Mouse (Mus musculus): ENCODE results near the gene Mecom. TPM values are rescaled to one million over a fixed set of nuclear protein-coding genes. Genes with fewer than 3 reads are reported as not detected.

The Mecom gene
- polyA plus RNA-seq, 1 experiment from 2014 or later = 22.4 TPM

DNA sequence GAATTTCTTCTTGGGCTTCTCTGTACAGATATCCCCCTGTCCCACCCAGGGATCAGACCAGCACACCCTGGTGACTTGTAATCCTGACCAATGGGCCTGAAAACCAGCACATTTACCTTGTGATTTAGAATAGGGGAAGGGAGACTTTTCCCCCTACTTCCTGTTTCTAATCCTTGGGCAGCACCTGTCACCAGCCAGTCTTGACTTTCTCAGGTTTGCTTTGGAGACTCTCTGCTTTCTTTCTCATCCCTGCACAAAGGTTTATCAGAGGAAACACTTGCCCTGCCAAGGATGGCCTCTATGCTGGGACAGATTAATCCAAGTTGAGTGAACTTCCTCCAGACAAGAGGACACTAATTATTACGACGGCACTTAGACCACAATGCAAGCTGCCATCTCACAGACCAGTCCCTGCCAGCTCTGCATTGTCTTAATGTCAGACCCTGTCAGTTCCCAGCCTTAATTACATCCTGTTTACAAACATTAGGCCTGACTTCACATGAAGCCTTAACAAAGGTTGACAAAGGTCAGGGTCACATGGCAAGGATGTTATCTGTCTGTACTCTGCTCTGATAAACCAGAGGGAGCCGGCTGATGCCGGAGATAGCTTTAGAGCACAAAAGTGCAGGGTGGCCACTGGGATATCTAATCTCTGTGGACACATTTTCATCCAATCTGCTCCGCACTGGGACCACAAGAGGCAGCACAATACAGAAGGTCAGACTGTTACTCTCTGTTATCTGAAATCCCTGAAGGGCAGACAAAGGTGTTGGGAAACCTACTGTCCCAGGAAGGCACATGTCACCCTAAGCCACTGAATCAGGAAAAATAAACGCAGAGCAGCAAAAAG is 193.7 kb downstream of the Mecom start:
- no peaks in the 10 kb centered on the region for H3K36me3 ChIP-seq (ENCODE audit: insufficient read depth, low read length)
- H3K4me3 ChIP-seq (ENCODE audit: low read depth, low read length) = no peak overlapping the region
- ATAC-seq (peak; percentile 92), DNase-seq (ENCODE audit: low spot score) (peak; percentile 67)
- no peaks in the 10 kb centered on the region for H3K27me3 ChIP-seq (replicated peaks; ENCODE audit: insufficient read depth, low read length)
- H3K4me1 ChIP-seq (ENCODE audit: insufficient read depth, low read depth, low read length) = no peaks in the 10 kb centered on the region
- H3K9ac ChIP-seq (replicated peaks; ENCODE audit: low read depth) = no peak overlapping the region
- TF ChIP-seq EP300 (IDR thresholded peaks at IDR 0.05) (peak; percentile 92), CTCF (IDR thresholded peaks at IDR 0.05) (peak; percentile 27)
- no peaks in the 10 kb centered on the region for H3K9me3 ChIP-seq (ENCODE audit: low read length)
- no peak overlapping the region for H3K27ac ChIP-seq (ENCODE audit: low read length)
- 34% methylated on average over 6 of the region's 6 CpGs for WGBS
- H3K4me2 ChIP-seq (replicated peaks; ENCODE audit: low read depth, low read length) = no peak overlapping the region

DNA sequence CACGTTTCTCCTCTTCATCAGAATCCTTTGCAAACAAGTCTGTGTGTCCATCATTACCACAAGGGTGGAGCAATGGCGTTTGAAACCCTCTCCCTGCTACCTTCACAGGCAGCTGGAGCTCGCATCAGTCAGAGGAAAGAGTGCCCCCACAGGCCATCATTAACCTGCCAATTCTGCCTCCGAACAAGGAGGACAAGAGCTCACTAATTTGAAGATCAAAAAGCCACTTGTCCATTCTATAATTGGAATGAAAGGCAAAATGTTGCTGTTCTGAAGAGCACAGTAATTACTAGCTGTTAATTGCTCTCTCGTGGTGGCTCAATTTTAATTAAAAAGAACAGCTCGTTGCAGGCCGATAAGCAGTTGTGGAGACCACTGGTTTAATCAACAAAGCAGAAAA is 198.5 kb downstream of the Mecom start:
- Histone ChIP-seq H3K9ac (replicated peaks; ENCODE audit: low read depth) (no peak overlapping the region), H3K27ac (ENCODE audit: low read length) (no peak overlapping the region), H3K4me1 (ENCODE audit: insufficient read depth, low read depth, low read length) (no peaks in the 10 kb centered on the region), H3K36me3 (ENCODE audit: insufficient read depth, low read length) (no peaks in the 10 kb centered on the region), H3K27me3 (replicated peaks; ENCODE audit: insufficient read depth, low read length) (no peaks in the 10 kb centered on the region), H3K9me3 (ENCODE audit: low read length) (no peaks in the 10 kb centered on the region), H3K4me2 (replicated peaks; ENCODE audit: low read depth, low read length) (no peak overlapping the region), H3K4me3 (ENCODE audit: low read depth, low read length) (no peak overlapping the region)
- WGBS = 61% methylated on average over 7 of the region's 7 CpGs
- no peak for ATAC-seq
- TF ChIP-seq CTCF (IDR thresholded peaks at IDR 0.05) = peak; percentile 34
- TF ChIP-seq EP300 (IDR thresholded peaks at IDR 0.05) = no peak
- no peak for DNase-seq (ENCODE audit: low spot score)

DNA sequence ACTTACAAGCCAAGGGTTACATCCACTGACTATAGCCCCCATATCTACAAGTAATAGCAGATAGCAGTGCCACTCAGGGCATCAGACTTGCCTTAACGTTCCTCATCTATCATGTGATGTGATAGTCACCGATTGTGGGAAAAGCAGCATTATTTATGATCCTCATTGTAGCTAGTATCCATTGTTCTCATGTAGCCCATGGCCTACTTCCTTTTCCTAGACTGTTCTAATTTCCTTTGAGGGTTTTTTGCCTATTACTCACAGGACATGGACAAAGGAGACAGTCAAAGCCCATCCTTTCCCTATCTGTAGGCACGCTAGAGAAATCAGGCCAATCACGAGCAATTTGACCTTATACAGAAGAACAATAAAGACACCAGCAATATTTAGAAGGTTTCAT is 203.7 kb downstream of the Mecom start:
- Histone ChIP-seq H3K27me3 (replicated peaks; ENCODE audit: insufficient read depth, low read length) (no peaks in the 10 kb centered on the region), H3K9me3 (ENCODE audit: low read length) (no peaks in the 10 kb centered on the region), H3K9ac (replicated peaks; ENCODE audit: low read depth) (no peak overlapping the region), H3K36me3 (ENCODE audit: insufficient read depth, low read length) (no peaks in the 10 kb centered on the region), H3K4me1 (ENCODE audit: insufficient read depth, low read depth, low read length) (no peaks in the 10 kb centered on the region), H3K4me3 (ENCODE audit: low read depth, low read length) (no peak overlapping the region), H3K27ac (ENCODE audit: low read length) (no peak overlapping the region), H3K4me2 (replicated peaks; ENCODE audit: low read depth, low read length) (no peak overlapping the region)
- DNase-seq (ENCODE audit: low spot score) = peak; percentile 38
- peak; percentile 78 for ATAC-seq
- WGBS = 60% methylated on average over 4 of the region's 4 CpGs
- no peak for TF ChIP-seq CTCF (IDR thresholded peaks at IDR 0.05)
- TF ChIP-seq EP300 (IDR thresholded peaks at IDR 0.05) = peak; percentile 47; the same call in 1 of the 2 replicates

DNA sequence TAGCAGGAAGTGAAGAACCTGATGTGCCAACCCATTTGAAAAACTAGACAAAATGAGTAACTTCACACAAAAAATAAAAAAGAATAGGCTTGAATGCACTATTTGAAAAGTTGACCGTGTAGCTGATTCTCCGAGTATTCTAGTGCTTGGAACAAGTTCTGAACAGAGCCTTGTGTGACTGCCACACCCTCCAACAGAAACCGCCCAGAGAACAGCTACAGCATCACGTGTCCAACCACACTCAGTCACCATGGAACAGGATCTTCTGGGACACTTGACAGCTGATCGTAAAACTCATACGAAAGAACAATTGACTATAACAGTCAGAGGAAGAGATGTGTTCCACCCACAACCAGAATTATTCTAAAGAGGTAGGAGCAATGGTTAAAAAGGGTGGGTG is 215.5 kb downstream of the Mecom start:
- Histone ChIP-seq H3K36me3 (ENCODE audit: insufficient read depth, low read length) (no peaks in the 10 kb centered on the region), H3K9ac (replicated peaks; ENCODE audit: low read depth) (no peak overlapping the region), H3K27me3 (replicated peaks; ENCODE audit: insufficient read depth, low read length) (no peaks in the 10 kb centered on the region), H3K4me1 (ENCODE audit: insufficient read depth, low read depth, low read length) (no peaks in the 10 kb centered on the region), H3K4me3 (ENCODE audit: low read depth, low read length) (no peak overlapping the region), H3K9me3 (ENCODE audit: low read length) (no peaks in the 10 kb centered on the region), H3K27ac (ENCODE audit: low read length) (no peak overlapping the region), H3K4me2 (replicated peaks; ENCODE audit: low read depth, low read length) (no peak overlapping the region)
- DNase-seq (ENCODE audit: low spot score) (peak; percentile 32), ATAC-seq (peak; percentile 48)
- 53% methylated on average over 6 of the region's 6 CpGs for WGBS
- TF ChIP-seq EP300 (IDR thresholded peaks at IDR 0.05) (no peak), CTCF (IDR thresholded peaks at IDR 0.05) (no peak)

DNA sequence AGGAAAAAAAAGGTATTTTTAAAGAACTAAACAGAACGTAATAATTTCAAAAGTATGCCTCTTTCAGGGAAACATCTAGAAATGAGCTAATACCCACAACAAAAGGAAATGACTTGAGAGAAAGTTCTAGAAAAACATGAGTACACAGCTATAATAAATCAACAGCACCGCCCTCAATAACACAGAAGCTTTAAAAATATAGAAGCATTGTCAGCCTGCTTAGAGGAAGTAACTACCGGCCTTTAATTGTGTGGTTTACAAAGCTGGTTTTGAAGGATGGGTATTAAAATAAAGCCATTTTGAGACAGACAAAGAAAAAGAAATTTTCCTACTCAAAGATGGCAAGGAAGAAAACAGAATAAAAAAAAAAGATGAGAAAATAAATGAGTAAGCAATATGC is 217.3 kb downstream of the Mecom start:
- H3K27ac ChIP-seq (ENCODE audit: low read length) = no peak overlapping the region
- 69% methylated on average over 3 of the region's 3 CpGs for WGBS
- no peak for ATAC-seq
- no peak for DNase-seq (ENCODE audit: low spot score)
- H3K27me3 ChIP-seq (replicated peaks; ENCODE audit: insufficient read depth, low read length) = no peaks in the 10 kb centered on the region
- H3K4me3 ChIP-seq (ENCODE audit: low read depth, low read length) = no peak overlapping the region
- H3K9me3 ChIP-seq (ENCODE audit: low read length) = no peaks in the 10 kb centered on the region
- no peaks in the 10 kb centered on the region for H3K4me1 ChIP-seq (ENCODE audit: insufficient read depth, low read depth, low read length)
- H3K4me2 ChIP-seq (replicated peaks; ENCODE audit: low read depth, low read length) = no peak overlapping the region
- TF ChIP-seq EP300 (IDR thresholded peaks at IDR 0.05) (no peak), CTCF (IDR thresholded peaks at IDR 0.05) (no peak)
- H3K9ac ChIP-seq (replicated peaks; ENCODE audit: low read depth) = no peak overlapping the region
- no peaks in the 10 kb centered on the region for H3K36me3 ChIP-seq (ENCODE audit: insufficient read depth, low read length)

DNA sequence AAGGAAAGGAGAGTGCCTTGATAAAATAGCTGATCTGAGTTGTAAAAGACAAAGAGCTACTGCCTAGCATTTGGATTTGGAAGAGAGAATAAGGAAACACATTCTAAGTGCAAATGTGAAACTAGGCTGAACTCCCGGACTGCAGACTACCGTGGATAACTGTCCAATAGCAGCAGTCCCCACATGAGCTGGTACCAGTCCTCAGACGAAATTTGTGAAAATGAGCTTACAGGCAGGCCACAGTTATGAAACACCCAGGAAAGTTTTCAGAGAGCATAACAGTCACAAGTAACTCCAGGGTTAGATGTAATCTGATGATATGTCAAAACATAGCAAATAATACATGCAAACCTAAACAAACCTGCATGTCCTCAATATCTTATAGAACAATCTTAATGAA is 217.8 kb downstream of the Mecom start:
- DNase-seq (ENCODE audit: low spot score) = no peak
- WGBS = 42% methylated on average over 3 of the region's 3 CpGs

More for the DNA sequence above, 217.8 kb downstream of the Mecom start:
- Histone ChIP-seq H3K4me1 (ENCODE audit: insufficient read depth, low read depth, low read length) (no peaks in the 10 kb centered on the region), H3K4me3 (ENCODE audit: low read depth, low read length) (no peak overlapping the region), H3K27me3 (replicated peaks; ENCODE audit: insufficient read depth, low read length) (no peaks in the 10 kb centered on the region), H3K36me3 (ENCODE audit: insufficient read depth, low read length) (no peaks in the 10 kb centered on the region), H3K9ac (replicated peaks; ENCODE audit: low read depth) (no peak overlapping the region), H3K4me2 (replicated peaks; ENCODE audit: low read depth, low read length) (no peak overlapping the region), H3K27ac (ENCODE audit: low read length) (no peak overlapping the region), H3K9me3 (ENCODE audit: low read length) (no peaks in the 10 kb centered on the region)
- TF ChIP-seq EP300 (IDR thresholded peaks at IDR 0.05) (no peak), CTCF (IDR thresholded peaks at IDR 0.05) (no peak)
- ATAC-seq = no peak
